ENCODE assay signal across 9 mouse cellular contexts in the genomic region with DNA sequence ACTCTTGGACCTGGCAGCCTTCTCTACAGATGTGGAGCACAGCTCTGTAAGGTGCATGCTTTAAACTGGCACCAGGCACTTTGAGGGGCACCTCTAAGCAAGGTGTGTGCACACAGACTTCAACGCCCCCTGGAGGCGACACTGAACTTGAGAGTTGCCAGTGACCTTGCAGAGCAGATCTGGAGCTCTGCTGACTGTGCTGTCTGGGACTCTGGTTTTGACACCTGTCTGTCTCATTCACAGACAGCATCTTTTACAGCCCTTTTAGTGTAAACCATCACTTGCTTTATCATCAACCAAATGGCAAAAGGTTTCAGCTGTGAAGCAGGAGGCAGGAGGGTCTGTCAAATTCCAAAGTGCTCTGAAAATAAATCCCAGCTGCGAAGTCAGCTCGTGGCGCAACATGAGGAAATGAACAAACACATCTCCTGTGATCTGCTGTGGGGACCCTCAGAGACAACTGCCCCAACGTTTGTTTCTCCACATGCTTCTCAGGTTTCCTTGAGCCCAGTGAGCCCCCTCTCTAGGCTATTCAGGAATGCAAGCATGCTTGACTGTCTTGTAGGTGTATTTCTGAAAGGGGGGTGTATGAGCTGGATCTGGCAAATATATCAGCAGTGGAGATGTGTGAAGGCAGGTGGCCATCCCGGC.
DNase-seq lines count a peak whose midpoint lies in the region; ATAC-seq and TF ChIP-seq lines count a peak whose summit lies in the region.
"Had no signal": no experiment of that assay in that cellular context is flagged by ENCODE, and none has a peak within 500 bp of the region (broad histone marks: within the 10 kb centered on the region; RNA-seq: fewer than 3 reads in every experiment).

No protein-coding gene starts in this region.

- DNase-seq in kidney, adult 2 months: peak; percentile 18
- no peak for DNase-seq in brain, embryonic 14.5 days (ENCODE audit: low read depth)
- peak; percentile 62 for DNase-seq in lung, postnatal 10 days
- no peak for DNase-seq in cerebellum, adult 8-10 months
- DNase-seq in urinary bladder, postnatal 10 days (ENCODE audit: low spot score): no peak
- DNase-seq: midbrain, embryonic 14.5 days had no signal

- WGBS in kidney, adult 2 months: 56% methylated on average over 7 of the region's 7 CpGs
- 37% methylated on average over 7 of the region's 7 CpGs for WGBS in kidney, embryonic 16.5 days

- H3K27me3 ChIP-seq in kidney, adult 2 months (replicated peaks; ENCODE audit: control insufficient read depth, insufficient read depth, low read length): no peaks in the 10 kb centered on the region
- H3K27me3 ChIP-seq in kidney, embryonic 16.5 days (ENCODE audit: insufficient read depth, low read length): no peaks in the 10 kb centered on the region
- peaks cover 2% of the 10 kb centered on the region; the same call in 1 of the 2 replicates for H3K27me3 ChIP-seq in ES-Bruce4 (ENCODE audit: control insufficient read depth, insufficient read depth, low read length, poor library complexity, severe bottlenecking)

- H3K4me2 ChIP-seq in kidney, embryonic 16.5 days (replicated peaks; ENCODE audit: low read depth, low read length): no peak overlapping the region

- TF ChIP-seq CTCF in kidney, adult 2 months (conservative IDR thresholded peaks at IDR 0.05; ENCODE audit: insufficient read depth, insufficient read length, low read depth, low read length): no peak
- peak; percentile 32 for TF ChIP-seq CTCF in ES-Bruce4 (IDR thresholded peaks at IDR 0.05; ENCODE audit: low read depth, low read length)
- peak; percentile 15; the same call in 1 of the 2 replicates for TF ChIP-seq CTCF in brain, embryonic 14.5 days (IDR thresholded peaks at IDR 0.05; ENCODE audit: borderline replicate concordance, extremely low read depth, insufficient read depth, insufficient read length)

- H3K4me3 ChIP-seq in kidney, adult 2 months (ENCODE audit: insufficient read depth, low read depth, low read length): no peak overlapping the region
- no peak overlapping the region for H3K4me3 ChIP-seq in kidney, embryonic 16.5 days (ENCODE audit: low read length)
- no peak overlapping the region for H3K4me3 ChIP-seq in ES-Bruce4 (ENCODE audit: low read depth, low read length)

- H3K27ac ChIP-seq in kidney, adult 2 months (ENCODE audit: insufficient read depth, low read depth, low read length): no peak overlapping the region
- no peak overlapping the region for H3K27ac ChIP-seq in kidney, embryonic 16.5 days (ENCODE audit: low read length)
- no peak overlapping the region for H3K27ac ChIP-seq in ES-Bruce4 (ENCODE audit: insufficient read depth, low read length)

- no peaks in the 10 kb centered on the region for H3K4me1 ChIP-seq in kidney, adult 2 months (ENCODE audit: control insufficient read depth, insufficient read depth, low read length)
- no peaks in the 10 kb centered on the region for H3K4me1 ChIP-seq in kidney, embryonic 16.5 days (ENCODE audit: insufficient read depth, low read length)
- H3K4me1 ChIP-seq in ES-Bruce4 (ENCODE audit: control insufficient read depth, insufficient read depth, low read length): no peaks in the 10 kb centered on the region

- TF ChIP-seq POLR2A in kidney, adult 2 months (IDR thresholded peaks at IDR 0.05; ENCODE audit: low read depth, low read length): no peak
- no peak for TF ChIP-seq POLR2A in ES-Bruce4 (IDR thresholded peaks at IDR 0.05; ENCODE audit: insufficient read depth, low read length)
- no peak for TF ChIP-seq POLR2A in brain, embryonic 14.5 days (IDR thresholded peaks at IDR 0.05; ENCODE audit: borderline replicate concordance, extremely low read depth, insufficient read depth, insufficient read length, poor library complexity, severe bottlenecking)

- no peak for TF ChIP-seq EP300 in ES-Bruce4 (IDR thresholded peaks at IDR 0.05; ENCODE audit: insufficient read depth, low read depth, low read length)

- no peak overlapping the region for H3K9ac ChIP-seq in kidney, embryonic 16.5 days (replicated peaks; ENCODE audit: low read length)
- no peak overlapping the region for H3K9ac ChIP-seq in ES-Bruce4 (ENCODE audit: low read depth, poor library complexity, severe bottlenecking)

- H3K36me3 ChIP-seq in kidney, adult 2 months (ENCODE audit: control insufficient read depth, insufficient read depth, low read length): no peaks in the 10 kb centered on the region
- 0 out of 2 replicates have a peak, but pooled peaks cover 3% of the 10 kb centered on the region for H3K36me3 ChIP-seq in kidney, embryonic 16.5 days (ENCODE audit: insufficient read depth, low read length)
- no peaks in the 10 kb centered on the region for H3K36me3 ChIP-seq in ES-Bruce4 (ENCODE audit: control insufficient read depth, insufficient read depth, low read length, poor library complexity, severe bottlenecking)

- no peaks in the 10 kb centered on the region for H3K9me3 ChIP-seq in kidney, embryonic 16.5 days (ENCODE audit: low read length)
- no peaks in the 10 kb centered on the region for H3K9me3 ChIP-seq in ES-Bruce4 (replicated peaks; ENCODE audit: control insufficient read depth, insufficient read depth, low read length, poor library complexity, severe bottlenecking)

- ATAC-seq in kidney, embryonic 16.5 days (ENCODE audit: low FRiP score, low TSS enrichment): no peak
- no peak for ATAC-seq in monocyte, adult 5-6 weeks (replicated peaks; ENCODE audit: insufficient number of reproducible peaks, low FRiP score, low TSS enrichment, poor library complexity, severe bottlenecking)

Comparison
In these comparisons a context has a peak if more than half of its experiments do, and no peak if none do; other contexts are left out.
1. DNase-seq: peak in kidney, adult 2 months (single experiment) and lung, postnatal 10 days (single experiment); none in brain, embryonic 14.5 days (single experiment), cerebellum, adult 8-10 months (single experiment) and urinary bladder, postnatal 10 days (single experiment).